Mouse (Mus musculus) megakaryocyte progenitor cell, adult 5-6 weeks (primary cell): ENCODE measurements around the gene Micu1. TPM values are rescaled to one million over a fixed set of nuclear protein-coding genes. Genes with fewer than 3 reads are reported as not detected.

ENCODE experiments used
- ATAC-seq: replicated peaks from 2 replicates; pipeline ENCODE4 v1.8.0; 2016; ENCODE audit warnings: mild to moderate bottlenecking, moderate TSS enrichment, inconsistent platforms; ENCODE audit not compliant: poor library complexity
- total RNA-seq, 2 experiments: library from RNA; stranded (forward) in 1 of 2; stranded (reverse) in 1 of 2; fragments of 157-497, 149-512 nt in 1 of 2; fragments of 200-1000 nt in 1 of 2; gene quantifications; 2 replicates each; pipeline versions ENCODE4 v1.2.3 to v1.2.4; 2015 to 2017

The Micu1 gene
- total RNA-seq, 2 experiments from 2014 or later = 42.0 to 60.7 TPM

DNA sequence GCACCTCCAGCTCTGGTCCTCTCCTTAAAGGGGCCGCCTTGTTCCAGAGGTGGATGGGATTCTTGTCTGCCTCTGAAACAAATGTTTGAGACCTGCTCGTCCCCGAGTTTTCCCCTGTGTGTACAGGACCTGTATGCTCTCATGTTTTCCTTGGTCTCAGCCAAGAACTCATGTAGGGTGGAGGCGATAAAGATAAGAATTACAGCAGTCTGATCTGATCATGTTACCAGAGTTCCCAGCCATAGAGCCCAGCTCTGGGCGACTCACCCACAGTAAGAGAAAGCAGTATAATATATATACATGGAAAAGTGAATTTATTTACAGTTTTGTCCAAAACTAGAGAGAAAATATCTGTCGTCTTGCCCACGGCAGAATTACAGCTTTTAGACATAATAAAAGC lies 17.7 kb downstream of the Micu1 start:
- ATAC-seq = no peak

DNA sequence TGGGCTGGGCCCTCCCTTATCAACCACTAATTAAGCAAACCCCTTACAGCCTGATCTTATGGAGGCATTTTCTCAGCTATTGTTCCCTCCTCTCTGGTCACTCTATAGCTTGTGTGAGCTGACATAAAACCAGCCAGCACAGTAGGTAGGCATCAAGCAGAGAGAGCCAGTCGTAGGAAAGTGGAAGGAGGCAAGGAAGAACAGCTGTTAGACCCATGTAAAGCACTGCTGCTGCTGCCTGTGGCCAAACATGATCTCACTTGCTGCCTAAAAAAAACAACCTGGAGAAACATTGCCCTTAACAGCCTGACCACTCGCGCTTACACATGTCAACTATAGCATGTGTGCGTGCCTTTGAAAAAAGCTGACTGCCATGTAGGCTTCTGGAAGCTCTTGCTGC lies 19.3 kb downstream of the Micu1 start:
- no peak for ATAC-seq

- no peak for ATAC-seq
These were observed 22.4 kb downstream of the Micu1 start for GRCm38 (mm10) chr10:59724634-59725033.

DNA sequence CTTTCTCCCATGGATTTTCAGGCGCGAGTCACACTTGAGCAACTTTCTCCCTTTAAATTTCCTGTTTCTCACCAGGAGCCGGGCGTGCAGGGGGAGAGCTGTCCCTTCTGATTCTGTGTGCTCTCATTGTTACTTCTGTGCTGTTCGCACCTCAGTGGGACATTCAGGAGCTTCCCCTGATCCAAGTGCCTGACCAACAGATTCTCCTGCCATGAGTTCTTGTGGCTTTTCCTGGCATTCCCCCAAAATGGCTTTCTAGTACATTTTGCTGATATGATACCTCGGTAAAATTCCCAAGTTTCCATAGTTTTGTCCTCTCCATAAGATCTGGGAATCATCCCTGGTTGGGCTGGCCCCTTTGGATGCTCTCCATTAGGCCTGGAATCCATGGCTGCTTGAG lies 25.0 kb downstream of the Micu1 start:
- ATAC-seq = no peak

GRCm38 (mm10) chr10:59729261-59729660 lies 27.0 kb downstream of the Micu1 start:
- ATAC-seq = no peak

DNA sequence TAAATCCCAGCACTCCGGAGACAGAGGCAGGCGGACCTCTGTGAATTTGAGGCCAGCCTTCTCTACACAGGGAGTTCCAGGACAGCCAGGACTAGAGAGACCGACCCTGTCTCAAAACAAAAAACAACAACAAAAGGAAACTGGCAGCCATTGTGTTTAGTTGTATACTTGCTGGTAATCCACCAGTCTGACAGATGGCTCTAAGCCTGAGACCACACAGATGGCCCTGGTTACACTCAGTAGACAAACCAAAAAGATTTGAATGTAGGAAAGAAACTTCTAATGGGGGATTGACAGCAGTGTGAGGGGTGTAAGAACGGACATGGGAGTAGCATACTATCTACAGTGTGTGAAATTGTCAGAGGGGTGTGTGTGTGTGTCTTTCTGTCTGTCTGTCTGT lies 27.6 kb downstream of the Micu1 start:
- no peak for ATAC-seq

GRCm38 (mm10) chr10:59736027-59736598 lies 33.8 kb downstream of the Micu1 start:
- no peak for ATAC-seq

DNA sequence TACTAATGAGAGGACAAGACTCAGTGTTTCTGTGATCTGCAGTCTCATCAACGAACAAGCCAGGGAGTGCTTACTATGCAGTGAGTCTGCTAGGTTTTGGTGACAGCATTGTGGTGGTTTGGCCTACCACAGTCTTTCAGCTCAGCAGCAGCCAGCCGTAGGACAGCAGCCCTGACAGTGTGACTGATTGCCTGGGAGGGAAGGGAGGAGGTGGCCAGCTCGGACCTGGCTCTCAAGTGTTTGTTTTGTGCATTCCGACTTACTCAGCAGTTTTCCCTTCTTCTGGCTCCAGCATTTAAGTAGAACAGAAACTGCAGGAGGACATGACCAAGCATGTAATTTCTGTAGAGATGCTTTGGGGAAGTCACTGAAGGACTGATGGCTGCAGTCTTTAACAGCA lies 39.2 kb downstream of the Micu1 start:
- no peak for ATAC-seq

DNA sequence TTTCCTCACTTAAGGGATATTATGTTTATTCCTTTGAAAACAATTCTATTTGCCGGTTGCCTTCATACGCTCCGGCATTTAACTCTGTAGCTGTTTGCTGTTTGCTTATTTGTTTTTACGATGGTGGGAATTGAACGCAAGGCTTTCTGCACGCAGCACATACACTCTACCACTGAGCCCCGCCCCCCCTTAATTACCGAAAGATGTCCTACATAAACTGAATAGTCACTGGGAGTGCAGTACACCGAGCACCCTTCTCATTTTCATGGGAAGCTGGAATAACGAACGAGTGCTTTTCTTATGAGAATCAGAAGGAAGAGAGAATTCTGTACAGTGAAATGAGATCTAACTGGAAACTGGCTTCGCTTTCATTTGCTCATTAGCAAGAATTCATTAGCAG lies 41.1 kb downstream of the Micu1 start:
- no peak for ATAC-seq

DNA sequence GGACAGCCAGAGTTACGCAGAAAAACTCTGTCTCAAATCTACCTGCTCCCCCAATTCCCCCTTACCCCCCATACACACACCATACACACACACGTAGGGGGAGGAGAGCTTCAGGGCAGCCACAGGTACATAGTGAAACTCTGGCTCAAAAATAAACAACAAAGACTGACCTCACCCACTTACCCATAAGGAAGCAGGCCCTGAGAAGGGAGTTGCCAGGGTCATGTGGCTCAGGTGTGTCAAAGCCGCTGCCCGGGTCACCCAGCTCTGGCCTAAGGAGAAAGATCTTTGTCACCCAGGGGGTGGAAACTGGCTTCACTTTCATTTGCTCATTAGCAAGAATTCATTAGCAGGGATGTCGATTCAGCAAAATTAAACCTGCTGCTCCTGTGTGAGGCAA lies 41.7 kb downstream of the Micu1 start:
- no peak for ATAC-seq

- no peak for ATAC-seq
These were observed 45.1 kb downstream of the Micu1 start for GRCm38 (mm10) chr10:59747334-59747733.

DNA sequence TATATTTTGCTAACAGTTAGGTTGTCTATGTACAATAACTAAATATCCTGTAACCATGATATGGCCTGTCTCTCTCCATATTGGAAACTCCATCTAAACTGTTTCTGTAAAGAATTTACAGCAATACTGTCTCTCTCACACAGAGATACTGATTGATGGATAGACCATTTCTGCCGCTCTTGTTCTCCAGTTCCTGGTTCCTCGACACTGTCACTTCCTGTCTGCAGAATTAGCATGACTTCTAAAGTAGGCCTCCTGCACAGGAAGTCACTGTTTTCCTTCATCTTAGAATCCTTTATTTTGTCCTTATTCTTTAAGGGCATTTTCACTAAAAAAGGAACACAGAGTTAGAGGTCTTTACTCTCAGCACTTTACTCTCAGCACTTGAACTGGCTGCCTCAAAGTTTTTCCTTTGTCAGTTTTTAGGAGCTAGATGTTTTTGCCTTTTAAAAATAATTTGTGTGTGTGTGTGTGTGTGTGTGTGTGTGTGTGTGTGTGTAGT lies 46.5 kb downstream of the Micu1 start:
- no peak for ATAC-seq

- ATAC-seq = no peak
These were observed 51.3 kb downstream of the Micu1 start for GRCm38 (mm10) chr10:59753538-59754069.

DNA sequence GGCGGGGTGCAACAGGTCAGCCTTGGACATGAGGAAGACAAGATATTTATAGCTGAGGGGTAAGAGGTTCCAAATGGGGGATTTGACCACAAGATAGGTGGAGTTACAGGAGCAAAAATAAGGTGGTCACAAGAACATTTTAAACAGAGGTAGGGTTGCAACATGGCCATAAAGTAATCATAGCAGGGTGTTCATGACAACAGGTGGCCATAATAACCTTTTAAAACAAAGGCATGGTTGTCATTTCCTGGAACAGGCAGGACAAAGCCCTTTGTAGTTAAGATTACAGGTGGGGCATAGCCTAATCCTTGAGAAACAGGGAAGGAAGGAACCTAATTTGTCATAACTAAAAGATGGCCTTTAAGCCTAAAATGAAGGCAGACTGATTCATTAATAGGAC lies 51.8 kb downstream of the Micu1 start:
- no peak for ATAC-seq

DNA sequence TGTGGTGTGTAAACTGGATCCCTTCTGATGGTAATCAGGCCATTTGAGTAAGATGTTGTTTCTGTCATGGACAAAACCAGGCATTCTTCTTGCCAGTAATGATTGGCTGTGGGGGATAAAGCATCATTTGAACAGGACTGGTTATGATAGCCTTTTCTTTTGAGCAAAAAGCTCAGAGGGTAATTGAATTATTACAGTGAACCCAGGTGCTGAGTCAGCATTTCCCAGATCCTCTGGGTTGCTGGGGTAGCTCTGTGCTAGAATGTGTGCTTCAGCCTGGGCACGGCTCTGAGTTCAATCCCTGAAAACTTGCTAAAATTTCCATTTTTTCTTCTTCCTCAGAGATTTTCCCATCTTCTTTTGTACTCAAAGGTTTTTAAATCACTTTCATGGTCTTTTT lies 52.6 kb downstream of the Micu1 start:
- ATAC-seq = no peak

DNA sequence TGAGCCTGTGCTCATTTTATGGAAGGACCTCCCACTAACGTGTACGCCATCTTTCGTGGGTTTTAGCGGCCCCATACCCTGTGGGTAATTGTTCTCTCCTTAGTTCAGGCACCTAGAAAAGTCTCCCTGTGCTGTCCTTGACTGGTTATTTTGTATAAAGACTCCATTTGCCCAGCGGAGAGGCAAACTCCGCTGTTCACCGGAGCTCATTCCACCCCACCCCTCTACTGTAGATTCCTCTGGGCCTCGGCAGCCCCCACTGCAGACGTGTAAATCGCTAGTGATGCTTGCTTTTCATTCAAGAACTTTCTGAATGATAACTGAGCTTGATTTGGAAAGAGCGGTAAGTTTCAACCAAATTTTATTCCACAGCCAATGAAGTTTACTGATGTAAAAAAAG lies 53.4 kb downstream of the Micu1 start:
- ATAC-seq = no peak

- no peak for ATAC-seq
These were observed 53.8 kb downstream of the Micu1 start for GRCm38 (mm10) chr10:59756090-59756489.

- no peak for ATAC-seq
These were observed 54.3 kb downstream of the Micu1 start for GRCm38 (mm10) chr10:59756570-59756969.

DNA sequence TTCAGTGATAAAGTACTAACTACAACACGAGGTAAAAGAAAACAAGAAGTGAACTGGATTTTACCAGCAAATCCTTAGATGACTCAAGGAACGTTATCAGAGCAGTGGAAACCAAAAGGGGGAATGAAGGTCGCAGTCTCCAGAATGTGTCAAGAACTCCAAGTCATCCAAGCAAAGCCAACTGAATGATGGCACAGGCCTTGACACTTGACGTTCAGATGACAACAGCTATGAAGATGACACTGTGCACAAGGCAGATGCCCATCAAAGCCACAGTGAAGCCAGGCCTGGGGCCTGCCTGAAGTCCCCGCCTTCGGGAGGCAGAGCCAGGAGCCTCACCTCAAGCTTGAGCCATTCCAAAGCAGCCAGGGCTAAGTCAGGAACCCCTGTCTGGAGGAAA lies 62.5 kb downstream of the Micu1 start:
- ATAC-seq = no peak

DNA sequence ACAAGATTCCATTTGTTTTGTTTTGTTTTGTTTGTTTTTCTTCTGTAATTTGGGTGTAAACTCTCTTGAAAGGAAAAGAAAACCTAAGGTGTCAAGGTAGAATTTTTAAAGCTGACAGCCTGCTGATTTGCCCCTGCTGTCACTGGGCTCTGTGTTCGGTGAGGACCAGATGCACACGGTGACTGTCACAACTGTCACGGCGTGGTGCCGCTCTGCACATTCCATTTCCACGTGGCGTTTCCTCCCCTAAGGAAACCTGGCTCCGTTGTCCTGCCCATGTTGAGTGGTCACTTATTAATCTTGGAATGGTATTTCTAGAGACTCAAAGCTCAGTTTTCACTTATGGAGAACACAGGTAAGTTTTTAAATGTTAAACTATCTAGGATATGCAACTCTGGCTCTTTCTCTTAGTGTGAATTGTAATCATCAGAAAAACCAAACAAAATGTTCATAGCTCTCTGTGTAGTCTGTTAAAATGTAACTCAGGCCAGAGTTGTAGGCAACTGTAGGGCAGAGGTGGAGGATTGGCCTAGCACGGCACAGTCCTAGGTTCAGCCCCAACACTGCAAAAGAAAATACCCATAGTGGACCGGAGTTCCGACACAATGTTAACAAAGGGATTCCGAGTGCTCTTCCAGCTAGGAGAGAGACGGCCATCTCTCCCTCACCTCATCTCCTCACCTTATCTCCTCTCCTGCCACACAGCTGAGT lies 66.2 kb downstream of the Micu1 start:
- no peak for ATAC-seq

DNA sequence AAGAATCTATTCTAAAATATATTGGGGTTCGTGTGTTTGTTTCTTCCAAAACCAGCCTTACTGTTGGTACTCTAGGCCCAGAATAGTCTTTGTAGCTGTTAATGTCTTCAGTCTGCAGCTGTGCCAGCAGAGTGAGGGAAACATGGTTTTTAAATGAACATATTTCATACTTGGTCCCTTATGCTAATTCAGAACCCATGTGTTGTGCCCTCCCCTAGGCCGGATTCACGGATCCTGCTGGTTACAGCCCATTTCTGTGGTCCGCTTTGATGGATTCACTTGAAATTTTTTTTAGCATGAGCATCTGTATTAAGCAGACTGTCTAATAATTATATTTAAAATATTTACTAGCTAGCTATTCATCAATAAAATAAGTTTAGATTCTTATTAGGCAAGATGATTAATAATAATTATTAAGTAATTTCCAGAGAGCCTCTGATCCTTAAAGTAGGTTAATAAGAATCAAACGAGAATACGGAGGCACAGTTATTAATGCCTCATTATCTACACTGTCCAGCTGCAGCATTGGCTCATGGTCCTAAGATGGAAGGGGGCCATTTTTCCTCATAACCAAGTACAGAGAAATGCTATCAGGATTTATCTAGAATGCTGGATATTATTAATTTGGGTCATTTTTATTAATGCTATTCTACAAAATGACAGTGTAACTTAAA lies 69.2 kb downstream of the Micu1 start:
- ATAC-seq = no peak

DNA sequence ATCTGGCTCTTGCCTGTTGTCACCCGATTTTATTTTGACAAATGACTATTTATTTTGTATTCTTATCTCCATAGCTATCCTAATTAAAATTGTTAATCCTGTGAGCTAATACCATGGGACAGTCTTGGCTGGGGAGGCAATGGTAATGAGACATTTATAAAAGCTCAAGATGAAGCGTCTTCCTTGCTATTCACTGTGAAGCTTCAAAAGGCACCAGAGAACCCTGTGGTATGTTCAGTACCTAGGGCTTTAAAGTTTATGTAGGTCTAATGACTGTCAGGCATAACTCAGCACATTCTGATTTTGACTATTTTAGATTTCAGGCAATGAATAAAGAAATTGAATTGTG lies 69.7 kb downstream of the Micu1 start:
- no peak for ATAC-seq
